Mouse (Mus musculus) bone marrow macrophage, adult 2 months (primary cell): ENCODE data around the gene Cstb. TPM values are rescaled to one million over a fixed set of nuclear protein-coding genes. Genes with fewer than 3 reads are reported as not detected.

ENCODE experiments used
- H3K27ac ChIP-seq: 2 replicates; pipeline ENCODE4 v1.5.1; 2012; ENCODE audit warnings: low read depth, low read length; ENCODE audit not compliant: insufficient read depth
- H3K4me1 ChIP-seq: 2 replicates; pipeline ENCODE4 v1.6.1; 2012; ENCODE audit warnings: low read length; ENCODE audit not compliant: control insufficient read depth, insufficient read depth
- H3K4me3 ChIP-seq: 2 replicates; pipeline ENCODE4 v1.5.1; 2012; ENCODE audit warnings: mild to moderate bottlenecking, low read length, moderate library complexity; ENCODE audit not compliant: insufficient read depth
- CTCF ChIP-seq: IDR thresholded peaks from 2 replicates; pipeline ENCODE4 v1.5.1; 2012; ENCODE audit warnings: low read depth, mild to moderate bottlenecking, low read length, moderate library complexity
- POLR2A ChIP-seq: IDR thresholded peaks from 2 replicates; pipeline ENCODE4 v1.6.1; 2012; ENCODE audit warnings: mild to moderate bottlenecking, low read depth, low read length, borderline replicate concordance
- polyA plus RNA-seq: library from polyadenylated mRNA; stranded (reverse); fragments of >200 nt; gene quantifications from 2 replicates; pipeline ENCODE4 v1.2.4, GENCODE M21; 2012; ENCODE audit not compliant: missing spikeins, insufficient read depth, insufficient read length

The Cstb gene
- polyA plus RNA-seq, 1 experiment = 743 TPM

GRCm38 (mm10) chr10:78466647-78467046 is 41.2 kb downstream of the Cstb start:
- peaks cover 59% of the 10 kb centered on the region for H3K4me1 ChIP-seq
- peak overlapping the region; percentile 96 for H3K27ac ChIP-seq

GRCm38 (mm10) chr10:78467761-78468310 is 42.4 kb downstream of the Cstb start:
- no peak for TF ChIP-seq POLR2A
- TF ChIP-seq CTCF = no peak
- no peak overlapping the region for H3K27ac ChIP-seq
- H3K4me1 ChIP-seq = peaks cover 53% of the 10 kb centered on the region
- no peak overlapping the region for H3K4me3 ChIP-seq

More at GRCm38 (mm10) chr10:78466647-78467046, 41.2 kb downstream of the Cstb start:
- TF ChIP-seq CTCF (no peak), POLR2A (no peak)
- H3K4me3 ChIP-seq = no peak overlapping the region

GRCm38 (mm10) chr10:78470582-78471313 is 45.3 kb downstream of the Cstb start:
- Histone ChIP-seq H3K4me3 (0 out of 2 replicates have a peak overlapping the region, but pooled peaks have one; percentile 2), H3K4me1 (peaks cover 52% of the 10 kb centered on the region), H3K27ac (peak overlapping the region; percentile 71)

GRCm38 (mm10) chr10:78472046-78472445 is 46.6 kb downstream of the Cstb start:
- Histone ChIP-seq H3K4me1 (peaks cover 50% of the 10 kb centered on the region), H3K4me3 (no peak overlapping the region), H3K27ac (peak overlapping the region; percentile 71; the same call in 1 of the 2 replicates)
- no peak for TF ChIP-seq POLR2A
- no peak for TF ChIP-seq CTCF

More at GRCm38 (mm10) chr10:78470582-78471313, 45.3 kb downstream of the Cstb start:
- no peak for TF ChIP-seq CTCF
- TF ChIP-seq POLR2A = no peak; the same call in 1 of the 2 replicates

- H3K4me1 ChIP-seq = peaks cover 47% of the 10 kb centered on the region
- H3K27ac ChIP-seq = no peak overlapping the region
- TF ChIP-seq CTCF (no peak), POLR2A (no peak)
- no peak overlapping the region for H3K4me3 ChIP-seq
Measured at GRCm38 (mm10) chr10:78473434-78473833, 48.0 kb downstream of the Cstb start.

- TF ChIP-seq POLR2A = no peak
- TF ChIP-seq CTCF = no peak
- Histone ChIP-seq H3K4me1 (peaks cover 53% of the 10 kb centered on the region), H3K4me3 (no peak overlapping the region), H3K27ac (no peak overlapping the region)
Measured at GRCm38 (mm10) chr10:78474759-78475158, 49.3 kb downstream of the Cstb start.

GRCm38 (mm10) chr10:78476821-78477220 is 51.4 kb downstream of the Cstb start:
- H3K4me1 ChIP-seq = peaks cover 44% of the 10 kb centered on the region
- H3K27ac ChIP-seq = peak overlapping the region; percentile 84
- TF ChIP-seq CTCF (no peak), POLR2A (no peak)
- H3K4me3 ChIP-seq = no peak overlapping the region

Other genes with a start within 250 kb of the Cstb start
- 3.7 and 4.5 TPM in 2 replicates for gene Pwp2, start 240.5 kb upstream of the Cstb start, polyA plus RNA-seq
- gene Trappc10, start 181.0 kb upstream of the Cstb start, polyA plus RNA-seq = 25.2 and 29.6 TPM in 2 replicates
- gene Agpat3, start 73.2 kb upstream of the Cstb start, polyA plus RNA-seq = 36.8 and 39.8 TPM in 2 replicates
- gene Rrp1, start 12.6 kb upstream of the Cstb start, polyA plus RNA-seq = 138 and 145 TPM in 2 replicates
- gene Pdxk, start 39.3 kb downstream of the Cstb start, polyA plus RNA-seq = 112 and 121 TPM in 2 replicates
- gene Olfr1358, start 91.8 kb downstream of the Cstb start, polyA plus RNA-seq = not detected in 2 replicates
- gene Ilvbl, start 148.7 kb downstream of the Cstb start, polyA plus RNA-seq = 34.4 and 37.0 TPM in 2 replicates
- gene Syde1, start 166.3 kb downstream of the Cstb start, polyA plus RNA-seq = 0.28 and 0.32 TPM in 2 replicates
- not detected in 2 replicates for gene Olfr1357, start 192.4 kb downstream of the Cstb start, polyA plus RNA-seq